Mouse (Mus musculus) spleen, adult 2 months (tissue): ENCODE measurements around the gene Heg1.
A peak's percentile ranks its signal among the peaks of the same experiment; 100 is the strongest.

Source experiments
- CTCF ChIP-seq: fragments of 200-500 bp; IDR thresholded peaks from 2 replicates; pipeline ENCODE4 v1.5.1; 2011; ENCODE audit warnings: mild to moderate bottlenecking, inconsistent platforms; ENCODE audit not compliant: insufficient read depth, insufficient read length, insufficient replicate concordance; ENCODE audit errors: extremely low read depth
- POLR2A ChIP-seq: fragments of 200-500 bp; IDR thresholded peaks from 2 replicates; pipeline ENCODE4 v1.6.1; 2011; ENCODE audit warnings: low read depth, low read length, inconsistent platforms

DNA sequence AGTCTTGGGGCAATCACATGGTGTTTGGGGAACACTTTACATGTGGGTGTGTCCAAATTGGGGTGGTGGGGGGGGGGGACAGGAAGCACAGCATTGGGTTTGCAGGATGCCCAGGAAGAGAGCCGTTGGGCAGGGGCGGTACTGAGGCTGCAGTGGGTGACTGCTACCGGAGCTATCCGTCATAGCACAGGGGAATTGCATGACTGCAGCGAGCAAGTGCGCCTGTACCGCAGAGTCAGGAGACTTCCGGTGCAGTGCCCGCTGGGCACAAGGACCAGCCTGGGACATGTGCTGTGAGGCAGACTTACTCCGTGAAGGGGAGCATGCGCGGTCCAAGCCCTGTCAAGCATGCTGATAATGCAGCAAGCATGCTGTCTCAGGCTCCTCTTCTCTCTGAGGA is 67.4 kb downstream of the Heg1 start:
- TF ChIP-seq CTCF (no peak), POLR2A (peak; percentile 2; the same call in 1 of the 2 replicates)
